Mouse (Mus musculus) neural tube, embryonic 12.5 days (tissue): ENCODE measurements around the gene Immp2l. TPM values are rescaled to one million over a fixed set of nuclear protein-coding genes. Genes with fewer than 3 reads are reported as not detected.
A peak's percentile ranks its signal among the peaks of the same experiment; 100 is the strongest.

ENCODE experiments used
- ATAC-seq: fragments of 200-750 bp; cut with Nextera tagmentation; 2 replicates; pipeline ENCODE4 v1.8.0; 2017; ENCODE audit warnings: low read depth, mild to moderate bottlenecking, moderate TSS enrichment, moderate library complexity; ENCODE audit not compliant: low FRiP score
- H3K27ac ChIP-seq: fragments of 300-500 bp; sonication (generic); 2 replicates; pipeline ENCODE4 v1.5.1; 2016
- H3K27me3 ChIP-seq: fragments of 300-500 bp; sonication (generic); replicated peaks from 2 replicates; pipeline ENCODE4 v1.6.1; 2016; ENCODE audit warnings: mild to moderate bottlenecking
- H3K36me3 ChIP-seq: fragments of 300-500 bp; sonication (generic); 2 replicates; pipeline ENCODE4 v1.6.1; 2016; ENCODE audit warnings: mild to moderate bottlenecking
- H3K4me1 ChIP-seq: fragments of 300-500 bp; sonication (generic); 2 replicates; pipeline ENCODE4 v1.6.1; 2016
- H3K4me2 ChIP-seq: fragments of 300-500 bp; sonication (generic); replicated peaks from 2 replicates; pipeline ENCODE4 v1.6.1; 2016; ENCODE audit warnings: mild to moderate bottlenecking
- H3K4me3 ChIP-seq: fragments of 300-500 bp; sonication (generic); 2 replicates; pipeline ENCODE4 v1.5.1; 2016
- H3K9ac ChIP-seq: fragments of 300-500 bp; sonication (generic); 2 replicates; pipeline ENCODE4 v1.6.1; 2016; ENCODE audit warnings: mild to moderate bottlenecking
- H3K9me3 ChIP-seq: fragments of 300-500 bp; sonication (generic); 2 replicates; pipeline ENCODE4 v1.6.1; 2016; ENCODE audit warnings: mild to moderate bottlenecking
- WGBS: fragments of 180-500 bp; shearing (Covaris S2); methylation state at CpG from one replicate; pipeline ENCODE4 v1.1.7; 2016; 5-methylcytosine and 5-hydroxymethylcytosine counted together
- polyA plus RNA-seq: library from polyadenylated mRNA; unstranded; fragments of >200 nt; fragmentation: Nextera tagmentation; extraction: Ambion mirVana; gene quantifications from 2 replicates; pipeline ENCODE4 v1.2.1, GENCODE M21; 2016

Gene Immp2l
- polyA plus RNA-seq, 1 experiment from 2014 or later = 7.6 TPM

- Histone ChIP-seq H3K4me1 (no peaks in the 10 kb centered on the region), H3K36me3 (no peaks in the 10 kb centered on the region), H3K27me3 (no peaks in the 10 kb centered on the region), H3K9ac (no peak overlapping the region), H3K4me3 (no peak overlapping the region), H3K4me2 (no peak overlapping the region), H3K9me3 (no peaks in the 10 kb centered on the region), H3K27ac (no peak overlapping the region)
- ATAC-seq = no peak
- WGBS = 90% methylated on average over 5 of the region's 5 CpGs
These were observed 516.1 kb downstream of the Immp2l start for GRCm38 (mm10) chr12:41539989-41540388.

- no peaks in the 10 kb centered on the region for H3K27me3 ChIP-seq
- H3K9me3 ChIP-seq = no peaks in the 10 kb centered on the region
- no peak overlapping the region for H3K4me2 ChIP-seq
- no peaks in the 10 kb centered on the region for H3K36me3 ChIP-seq
- H3K4me1 ChIP-seq = no peaks in the 10 kb centered on the region
- no peak overlapping the region for H3K27ac ChIP-seq
- no peak overlapping the region for H3K4me3 ChIP-seq
- 93% methylated on average over 4 of the region's 4 CpGs for WGBS
- ATAC-seq = no peak
- no peak overlapping the region for H3K9ac ChIP-seq
These were observed 527.7 kb downstream of the Immp2l start for GRCm38 (mm10) chr12:41551578-41551977.

GRCm38 (mm10) chr12:41557832-41558231 is 533.9 kb downstream of the Immp2l start:
- Histone ChIP-seq H3K27me3 (no peaks in the 10 kb centered on the region), H3K9ac (no peak overlapping the region), H3K4me3 (no peak overlapping the region), H3K36me3 (no peaks in the 10 kb centered on the region), H3K4me2 (no peak overlapping the region), H3K27ac (no peak overlapping the region), H3K4me1 (peaks cover 5% of the 10 kb centered on the region; the same call in 1 of the 2 replicates), H3K9me3 (no peaks in the 10 kb centered on the region)
- ATAC-seq = no peak
- 78% methylated on average over 3 of the region's 3 CpGs for WGBS

- H3K9me3 ChIP-seq = no peaks in the 10 kb centered on the region
- no peaks in the 10 kb centered on the region for H3K36me3 ChIP-seq
- no peak overlapping the region for H3K4me2 ChIP-seq
- 0 out of 2 replicates have a peak, but pooled peaks have one; percentile 53 for ATAC-seq
- 25% methylated on average over 5 of the region's 5 CpGs for WGBS
- H3K9ac ChIP-seq = no peak overlapping the region
- H3K27me3 ChIP-seq = no peaks in the 10 kb centered on the region
- no peak overlapping the region for H3K27ac ChIP-seq
- no peak overlapping the region for H3K4me3 ChIP-seq
- peaks cover 5% of the 10 kb centered on the region; the same call in 1 of the 2 replicates for H3K4me1 ChIP-seq
These were observed 535.3 kb downstream of the Immp2l start for GRCm38 (mm10) chr12:41558956-41559735.

GRCm38 (mm10) chr12:41565540-41566432 is 541.9 kb downstream of the Immp2l start:
- WGBS = 14% methylated on average over 18 of the region's 18 CpGs
- Histone ChIP-seq H3K4me2 (peak overlapping the region; percentile 51), H3K27me3 (no peaks in the 10 kb centered on the region), H3K9ac (0 out of 2 replicates have a peak overlapping the region, but pooled peaks have one; percentile 13), H3K27ac (0 out of 2 replicates have a peak overlapping the region, but pooled peaks have one; percentile 15), H3K4me3 (no peak overlapping the region), H3K36me3 (no peaks in the 10 kb centered on the region), H3K4me1 (peaks cover 11% of the 10 kb centered on the region), H3K9me3 (no peaks in the 10 kb centered on the region)
- peak; percentile 93 for ATAC-seq

- no peaks in the 10 kb centered on the region for H3K27me3 ChIP-seq
- H3K36me3 ChIP-seq = no peaks in the 10 kb centered on the region
- H3K27ac ChIP-seq = no peak overlapping the region
- H3K4me3 ChIP-seq = no peak overlapping the region
- 45% methylated on average over 1 of the region's 1 CpGs for WGBS
- 0 out of 2 replicates have a peak overlapping the region, but pooled peaks have one; percentile 13 for H3K9ac ChIP-seq
- no peaks in the 10 kb centered on the region for H3K9me3 ChIP-seq
- H3K4me2 ChIP-seq = peak overlapping the region; percentile 51
- ATAC-seq = no peak
- H3K4me1 ChIP-seq = peaks cover 11% of the 10 kb centered on the region
These were observed 542.5 kb downstream of the Immp2l start for GRCm38 (mm10) chr12:41566433-41566794.

- H3K4me3 ChIP-seq = no peak overlapping the region
- H3K9ac ChIP-seq = no peak overlapping the region
- H3K4me1 ChIP-seq = no peaks in the 10 kb centered on the region
- no peak for ATAC-seq
- H3K4me2 ChIP-seq = no peak overlapping the region
- WGBS = 44% methylated on average over 3 of the region's 3 CpGs
- no peaks in the 10 kb centered on the region for H3K9me3 ChIP-seq
- H3K36me3 ChIP-seq = no peaks in the 10 kb centered on the region
- H3K27me3 ChIP-seq = no peaks in the 10 kb centered on the region
- no peak overlapping the region for H3K27ac ChIP-seq
These were observed 549.9 kb downstream of the Immp2l start for GRCm38 (mm10) chr12:41573754-41574153.

GRCm38 (mm10) chr12:41575221-41575620 is 551.3 kb downstream of the Immp2l start:
- H3K4me1 ChIP-seq = no peaks in the 10 kb centered on the region
- H3K27ac ChIP-seq = no peak overlapping the region
- no peak overlapping the region for H3K9ac ChIP-seq
- no peak overlapping the region for H3K4me3 ChIP-seq
- WGBS = 87% methylated on average over 4 of the region's 4 CpGs
- no peaks in the 10 kb centered on the region for H3K27me3 ChIP-seq
- H3K4me2 ChIP-seq = no peak overlapping the region
- no peaks in the 10 kb centered on the region for H3K9me3 ChIP-seq
- ATAC-seq = no peak
- H3K36me3 ChIP-seq = no peaks in the 10 kb centered on the region

- Histone ChIP-seq H3K27me3 (no peaks in the 10 kb centered on the region), H3K36me3 (no peaks in the 10 kb centered on the region), H3K4me3 (no peak overlapping the region), H3K9me3 (no peaks in the 10 kb centered on the region), H3K9ac (no peak overlapping the region), H3K27ac (no peak overlapping the region), H3K4me2 (no peak overlapping the region), H3K4me1 (no peaks in the 10 kb centered on the region)
- 85% methylated on average over 5 of the region's 5 CpGs for WGBS
- no peak for ATAC-seq
These were observed 569.5 kb downstream of the Immp2l start for GRCm38 (mm10) chr12:41593401-41593800.

GRCm38 (mm10) chr12:41594037-41594436 is 570.1 kb downstream of the Immp2l start:
- Histone ChIP-seq H3K27ac (no peak overlapping the region), H3K9me3 (no peaks in the 10 kb centered on the region), H3K36me3 (no peaks in the 10 kb centered on the region), H3K4me2 (no peak overlapping the region), H3K27me3 (no peaks in the 10 kb centered on the region), H3K4me3 (no peak overlapping the region), H3K9ac (no peak overlapping the region), H3K4me1 (no peaks in the 10 kb centered on the region)
- ATAC-seq = no peak
- WGBS = 92% methylated on average over 4 of the region's 4 CpGs

GRCm38 (mm10) chr12:41615271-41615670 is 591.4 kb downstream of the Immp2l start:
- 81% methylated on average over 3 of the region's 3 CpGs for WGBS
- no peaks in the 10 kb centered on the region for H3K9me3 ChIP-seq

GRCm38 (mm10) chr12:41621341-41621740 is 597.5 kb downstream of the Immp2l start:
- ATAC-seq = no peak
- Histone ChIP-seq H3K27ac (no peak overlapping the region), H3K36me3 (no peaks in the 10 kb centered on the region), H3K4me3 (no peak overlapping the region), H3K4me2 (no peak overlapping the region), H3K9me3 (no peaks in the 10 kb centered on the region), H3K9ac (no peak overlapping the region), H3K4me1 (no peaks in the 10 kb centered on the region), H3K27me3 (no peaks in the 10 kb centered on the region)
- 91% methylated on average over 6 of the region's 6 CpGs for WGBS

More at GRCm38 (mm10) chr12:41615271-41615670, 591.4 kb downstream of the Immp2l start:
- H3K9ac ChIP-seq = no peak overlapping the region
- no peaks in the 10 kb centered on the region for H3K4me1 ChIP-seq
- H3K4me3 ChIP-seq = no peak overlapping the region
- no peak overlapping the region for H3K4me2 ChIP-seq
- no peaks in the 10 kb centered on the region for H3K36me3 ChIP-seq
- H3K27me3 ChIP-seq = no peaks in the 10 kb centered on the region
- H3K27ac ChIP-seq = no peak overlapping the region
- no peak for ATAC-seq
